Mouse (Mus musculus) heart, postnatal 0 days (tissue): ENCODE data around the gene Extl1.

Experiments
- CTCF ChIP-seq: IDR thresholded peaks from 2 replicates; pipeline ENCODE4 v1.5.1; 2016; ENCODE audit warnings: antibody characterized with exemption, control low read depth, low read depth
- EP300 ChIP-seq: IDR thresholded peaks from 2 replicates; pipeline ENCODE4 v1.6.1; 2016; ENCODE audit warnings: antibody characterized with exemption, low read depth

DNA sequence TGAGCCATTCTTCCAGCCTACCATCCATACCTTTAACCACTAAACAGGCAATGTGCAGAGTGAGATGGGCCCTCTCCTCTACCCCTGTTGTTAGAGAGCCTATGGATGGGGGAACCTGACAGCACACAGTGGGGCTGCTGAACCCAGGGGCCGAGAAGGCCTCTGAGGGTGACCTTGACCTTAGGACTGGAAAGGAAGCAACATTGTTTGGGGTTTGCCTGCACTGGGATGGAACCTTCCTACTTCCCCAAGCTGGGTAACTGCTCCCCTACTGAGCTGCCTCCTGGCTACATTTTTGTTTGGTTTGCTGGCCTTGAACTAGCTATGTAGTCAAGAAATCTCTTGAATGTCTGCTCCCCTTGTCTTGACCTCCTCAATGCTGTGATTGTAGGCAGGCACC lies 9.3 kb downstream of the Extl1 start:
- TF ChIP-seq CTCF, result no peak
- TF ChIP-seq EP300, result no peak
